Mouse (Mus musculus): ENCODE data around the gene Clec18a.

- TF ChIP-seq CTCF (conservative IDR thresholded peaks at IDR 0.05; ENCODE audit: insufficient read depth, insufficient read length, low read depth, low read length) (no peak), POLR2A (IDR thresholded peaks at IDR 0.05; ENCODE audit: low read depth, low read length) (no peak)
These were observed 25.9 kb downstream of the Clec18a start for GRCm38 (mm10) chr8:111066308-111066707.
